Mouse (Mus musculus) cerebellum, adult 2 months (tissue): Measurements from ENCODE around the gene Nsl1. TPM values are rescaled to one million over a fixed set of nuclear protein-coding genes. Genes with fewer than 3 reads are reported as not detected.

Experiments
- DNase-seq, 2 experiments: peaks; one replicate each; pipeline ENCODE4 v3.0.0; 2021
- H3K27ac ChIP-seq: fragments of 200-500 bp; 2 replicates; pipeline ENCODE4 v1.5.1; 2012; ENCODE audit warnings: low read length, control low read depth, inconsistent platforms; ENCODE audit not compliant: insufficient read depth
- H3K27me3 ChIP-seq: fragments of 200-500 bp; 2 replicates; pipeline ENCODE4 v1.6.1; 2012; ENCODE audit warnings: inconsistent platforms, mild to moderate bottlenecking, low read length, moderate library complexity; ENCODE audit not compliant: control insufficient read depth, insufficient read depth
- H3K4me1 ChIP-seq: fragments of 200-500 bp; 2 replicates; pipeline ENCODE4 v1.6.1; 2011; ENCODE audit warnings: low read length; ENCODE audit not compliant: control insufficient read depth, insufficient read depth
- H3K4me3 ChIP-seq: fragments of 200-500 bp; replicated peaks from 2 replicates; pipeline ENCODE3; 2011; ENCODE audit warnings: mild to moderate bottlenecking, low read depth, low read length, control low read depth; ENCODE audit not compliant: insufficient read depth
- CTCF ChIP-seq: fragments of 200-500 bp; IDR thresholded peaks from 2 replicates; pipeline ENCODE4 v1.5.1; 2011; ENCODE audit warnings: low read depth, mild to moderate bottlenecking, control low read depth, low read length, moderate library complexity, borderline replicate concordance; ENCODE audit not compliant: insufficient read depth
- POLR2A ChIP-seq: fragments of 200-500 bp; IDR thresholded peaks from 2 replicates; pipeline ENCODE4 v1.6.1; 2011; ENCODE audit warnings: low read length, control low read depth, borderline replicate concordance; ENCODE audit not compliant: insufficient read depth
- WGBS: fragments of 180-500 bp; shearing (Covaris S2); methylation state at CpG from one replicate; pipeline ENCODE4 v1.1.7; 2018; 5-methylcytosine and 5-hydroxymethylcytosine counted together
- polyA plus RNA-seq: library from polyadenylated mRNA; depleted of rRNA; stranded (reverse); fragments of >200 nt; gene quantifications from 2 replicates; pipeline ENCODE4 v1.2.3, GENCODE M21; 2012

Nsl1 gene
- polyA plus RNA-seq, 1 experiment: 0.59 TPM

DNA sequence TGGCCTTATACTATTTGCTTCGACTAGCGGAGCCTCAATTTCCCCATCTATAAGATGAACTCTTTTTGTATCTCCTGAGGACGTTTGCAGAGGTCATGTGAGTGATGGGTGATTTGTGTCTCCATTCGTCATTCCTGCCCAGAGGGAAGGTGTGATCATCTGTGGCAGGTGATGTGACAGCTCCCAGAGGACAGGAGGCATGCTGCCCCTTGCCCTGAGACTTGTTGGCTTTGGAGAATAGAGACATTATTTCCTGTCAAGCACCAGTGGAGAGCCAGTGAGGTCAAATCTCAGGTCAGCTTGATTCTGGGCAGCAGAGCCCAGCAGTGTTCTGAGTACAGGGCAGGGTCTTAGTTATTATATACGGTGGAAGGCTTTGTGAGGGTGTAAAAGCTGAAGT is 36.3 kb downstream of the Nsl1 start:
- 42% methylated on average over 5 of the region's 5 CpGs for WGBS
- DNase-seq: no peak
- TF ChIP-seq CTCF (no peak), POLR2A (no peak)
- H3K4me1 ChIP-seq: no peaks in the 10 kb centered on the region
- no peak overlapping the region for H3K27ac ChIP-seq
- no peak overlapping the region for H3K4me3 ChIP-seq
- H3K27me3 ChIP-seq: peaks cover 1% of the 10 kb centered on the region; the same call in 1 of the 2 replicates

DNA sequence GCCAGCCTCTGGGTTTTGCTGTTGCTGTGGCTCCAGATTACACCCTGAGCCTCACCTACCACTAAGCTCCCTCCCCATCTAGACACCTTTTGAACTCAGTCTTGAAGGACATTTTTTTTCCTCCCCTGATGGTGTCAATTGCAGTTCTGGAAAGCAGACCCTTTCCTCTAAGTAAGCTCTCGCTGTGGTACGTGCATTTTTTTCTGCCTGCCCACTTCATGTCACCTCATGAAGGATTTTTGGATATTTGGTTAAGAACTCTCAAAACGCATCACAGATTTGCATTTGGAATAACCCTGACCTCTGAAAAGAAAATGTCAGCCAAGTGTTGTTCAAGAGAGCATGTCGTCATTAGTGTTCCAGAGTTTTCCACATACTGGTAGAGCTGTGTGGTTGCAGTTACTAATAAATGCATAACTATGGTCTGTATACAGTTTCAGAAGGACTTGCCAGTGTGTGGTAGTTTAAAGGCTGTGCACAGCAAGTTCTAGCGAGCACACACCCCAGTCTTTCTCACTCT is 37.0 kb downstream of the Nsl1 start:
- TF ChIP-seq POLR2A (no peak), CTCF (no peak)
- WGBS: 66% methylated on average over 5 of the region's 5 CpGs
- peaks cover 1% of the 10 kb centered on the region; the same call in 1 of the 2 replicates for H3K27me3 ChIP-seq
- DNase-seq: no peak
- no peak overlapping the region for H3K4me3 ChIP-seq
- H3K27ac ChIP-seq: no peak overlapping the region
- H3K4me1 ChIP-seq: no peaks in the 10 kb centered on the region

DNA sequence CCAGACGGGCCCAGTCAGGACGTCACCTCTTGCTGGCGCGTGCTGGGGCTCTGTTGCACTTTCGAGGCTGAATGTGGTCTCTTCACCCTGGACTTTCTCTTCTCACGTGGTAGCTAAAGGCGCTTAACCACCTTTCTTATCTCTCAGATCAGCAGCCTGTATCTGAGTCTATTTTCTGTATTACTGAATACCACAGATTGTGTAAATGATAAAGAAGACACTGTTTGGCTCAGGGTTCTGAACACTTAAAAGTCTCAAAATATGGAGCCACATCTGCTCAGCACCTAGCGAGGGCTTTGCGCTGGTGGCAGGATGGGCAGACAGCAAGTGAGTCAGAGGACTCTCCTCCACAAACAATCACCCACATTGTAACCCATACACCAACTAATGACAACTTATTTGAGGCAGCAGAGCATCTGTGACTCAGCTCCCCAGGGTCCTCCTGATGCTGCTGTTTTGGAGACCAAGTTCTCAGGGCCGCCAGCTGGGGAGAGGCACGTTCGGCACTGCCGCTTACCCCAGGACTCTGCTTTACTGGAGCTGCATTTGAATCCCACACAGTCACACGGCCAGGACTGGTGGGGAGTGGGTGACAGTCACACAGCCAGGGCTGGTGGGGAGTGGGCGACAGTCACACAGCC is 40.0 kb downstream of the Nsl1 start:
- H3K4me3 ChIP-seq: no peak overlapping the region
- 75% methylated on average over 15 of the region's 15 CpGs for WGBS
- no peaks in the 10 kb centered on the region; the same call in 1 of the 2 replicates for H3K27me3 ChIP-seq
- H3K4me1 ChIP-seq: no peaks in the 10 kb centered on the region
- TF ChIP-seq CTCF (no peak), POLR2A (no peak)
- no peak for DNase-seq
- no peak overlapping the region for H3K27ac ChIP-seq

DNA sequence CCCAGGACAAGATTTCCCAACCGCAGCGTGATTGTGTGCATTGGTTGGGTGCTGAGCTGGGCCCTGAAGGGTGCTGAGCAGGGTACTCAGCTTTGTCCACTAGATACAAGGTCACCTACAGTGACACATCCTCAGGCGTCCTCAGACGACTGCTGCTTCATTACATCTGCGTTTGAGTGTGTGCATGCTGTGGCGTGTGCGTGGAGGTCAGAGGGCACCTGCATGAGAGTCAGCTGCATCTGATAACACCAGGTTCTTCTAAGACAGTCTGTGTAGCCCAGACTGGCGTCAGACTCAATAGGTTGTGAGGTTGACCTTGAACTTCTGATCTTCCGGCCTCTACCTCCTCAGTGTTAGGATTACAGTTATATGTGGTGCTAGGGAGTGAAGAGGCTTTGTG is 42.4 kb downstream of the Nsl1 start:
- no peak overlapping the region for H3K4me3 ChIP-seq
- no peak for DNase-seq
- WGBS: 85% methylated on average over 9 of the region's 9 CpGs
- H3K27me3 ChIP-seq: no peaks in the 10 kb centered on the region
- no peaks in the 10 kb centered on the region for H3K4me1 ChIP-seq
- no peak overlapping the region for H3K27ac ChIP-seq
- no peak for TF ChIP-seq POLR2A
- TF ChIP-seq CTCF: no peak

DNA sequence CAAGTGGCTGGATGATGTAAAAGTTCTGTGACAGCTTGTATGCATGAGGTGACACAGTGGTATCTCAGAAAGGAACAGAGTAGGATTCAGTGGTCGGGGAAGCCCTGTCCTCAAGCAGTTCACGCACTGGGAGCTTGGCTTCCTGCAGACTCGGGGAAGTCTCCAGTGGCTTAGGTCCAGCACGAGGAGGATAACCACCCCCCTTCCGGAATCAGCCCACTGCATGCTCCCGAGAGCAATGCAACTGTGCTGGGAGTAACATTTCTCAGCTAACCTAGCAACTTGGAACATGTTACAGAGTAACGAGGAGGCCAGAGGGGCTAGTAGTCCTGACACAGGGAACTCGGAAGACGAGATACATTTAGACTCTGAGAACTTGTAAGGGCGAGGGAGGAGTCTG is 44.5 kb downstream of the Nsl1 start:
- TF ChIP-seq POLR2A: no peak
- TF ChIP-seq CTCF: no peak
- no peak for DNase-seq
- 37% methylated on average over 10 of the region's 10 CpGs for WGBS
- no peaks in the 10 kb centered on the region for H3K4me1 ChIP-seq
- no peak overlapping the region for H3K27ac ChIP-seq
- H3K4me3 ChIP-seq: no peak overlapping the region
- no peaks in the 10 kb centered on the region for H3K27me3 ChIP-seq

DNA sequence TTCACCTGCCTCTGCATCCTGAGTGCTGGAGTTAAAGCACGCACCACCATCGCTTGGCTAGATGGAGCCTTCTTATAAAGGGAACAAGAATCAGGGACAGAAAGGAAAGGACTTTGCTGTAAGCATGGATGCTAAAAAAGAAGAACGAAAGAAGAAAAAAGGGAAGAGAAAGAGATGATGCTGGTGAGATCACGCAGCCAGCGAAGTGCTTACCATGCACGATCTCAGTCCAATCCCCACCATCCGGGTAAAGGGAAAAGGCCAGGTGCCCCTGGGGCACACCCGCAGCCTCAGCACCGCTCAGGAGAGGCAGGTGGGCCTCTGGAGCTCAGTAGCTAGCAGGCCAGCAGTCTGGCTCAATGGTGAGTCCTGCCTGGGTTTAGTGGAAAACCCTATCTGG is 47.1 kb downstream of the Nsl1 start:
- Histone ChIP-seq H3K4me3 (no peak overlapping the region), H3K4me1 (no peaks in the 10 kb centered on the region), H3K27me3 (no peaks in the 10 kb centered on the region), H3K27ac (no peak overlapping the region)
- TF ChIP-seq CTCF (no peak), POLR2A (no peak)
- DNase-seq: no peak
- WGBS: 91% methylated on average over 9 of the region's 9 CpGs

DNA sequence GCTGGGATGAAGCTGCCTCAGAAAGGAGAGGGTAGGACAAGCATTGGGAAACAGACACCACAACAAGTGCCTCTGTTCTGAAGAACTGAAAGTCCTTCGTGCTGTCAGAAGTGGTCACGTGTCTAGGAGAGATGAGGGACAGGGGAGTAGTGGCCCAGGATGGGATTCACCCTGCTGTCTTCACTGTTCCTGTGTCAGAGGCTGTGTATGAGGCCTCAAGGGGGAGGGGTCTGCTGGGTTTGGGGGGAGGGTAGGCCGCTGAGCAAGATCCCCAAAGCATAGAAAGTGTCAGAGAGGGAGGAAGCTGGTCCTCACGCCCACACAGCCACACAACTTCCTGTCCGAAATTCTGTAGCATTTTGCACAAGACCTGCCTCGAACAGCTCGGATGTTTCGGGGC is 48.3 kb downstream of the Nsl1 start:
- H3K4me3 ChIP-seq: no peak overlapping the region
- no peaks in the 10 kb centered on the region for H3K4me1 ChIP-seq
- WGBS: 68% methylated on average over 8 of the region's 8 CpGs
- no peaks in the 10 kb centered on the region for H3K27me3 ChIP-seq
- no peak for DNase-seq
- no peak overlapping the region for H3K27ac ChIP-seq
- TF ChIP-seq POLR2A: no peak
- TF ChIP-seq CTCF: no peak

DNA sequence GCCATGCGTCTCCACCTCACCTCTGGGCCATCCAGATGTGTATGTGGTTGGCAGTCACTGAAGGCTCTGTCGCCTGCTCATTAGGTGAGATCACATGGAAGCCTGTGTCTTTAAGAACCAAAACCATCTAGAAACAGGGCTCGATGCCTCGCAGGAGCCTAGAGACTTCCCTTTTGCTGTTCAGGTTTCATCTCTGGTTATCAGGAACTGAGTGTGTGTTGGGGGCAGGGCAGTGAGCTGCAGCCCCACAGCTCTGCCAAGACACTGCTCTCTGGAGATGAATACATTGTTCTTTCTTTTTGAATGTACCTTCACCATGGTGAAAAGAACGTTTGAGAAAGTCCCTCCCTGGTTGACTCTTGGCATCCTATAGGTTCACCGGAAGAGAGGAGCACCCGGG is 52.1 kb downstream of the Nsl1 start:
- Histone ChIP-seq H3K4me1 (no peaks in the 10 kb centered on the region), H3K27ac (no peak overlapping the region), H3K27me3 (no peaks in the 10 kb centered on the region), H3K4me3 (no peak overlapping the region)
- DNase-seq: no peak
- TF ChIP-seq POLR2A (no peak), CTCF (no peak)
- 75% methylated on average over 7 of the region's 7 CpGs for WGBS
